Mouse (Mus musculus) T-helper 2 cell (primary cell): Measurements from ENCODE around the gene B3galt6.

Experiments
- in situ Hi-C: fragments of 300-600 bp; cut with MboI, MseI; formaldehyde crosslinking; loops from one replicate; pipeline ENCODE4 v1.15.1; 2025; ENCODE audit warnings: high pct_unique_total_duplicates

The B3galt6 gene

GRCm38 (mm10) chr4:155991908-155992230 is 580 bp downstream of the B3galt6 start:
- in situ Hi-C loops = no loop called here

DNA sequence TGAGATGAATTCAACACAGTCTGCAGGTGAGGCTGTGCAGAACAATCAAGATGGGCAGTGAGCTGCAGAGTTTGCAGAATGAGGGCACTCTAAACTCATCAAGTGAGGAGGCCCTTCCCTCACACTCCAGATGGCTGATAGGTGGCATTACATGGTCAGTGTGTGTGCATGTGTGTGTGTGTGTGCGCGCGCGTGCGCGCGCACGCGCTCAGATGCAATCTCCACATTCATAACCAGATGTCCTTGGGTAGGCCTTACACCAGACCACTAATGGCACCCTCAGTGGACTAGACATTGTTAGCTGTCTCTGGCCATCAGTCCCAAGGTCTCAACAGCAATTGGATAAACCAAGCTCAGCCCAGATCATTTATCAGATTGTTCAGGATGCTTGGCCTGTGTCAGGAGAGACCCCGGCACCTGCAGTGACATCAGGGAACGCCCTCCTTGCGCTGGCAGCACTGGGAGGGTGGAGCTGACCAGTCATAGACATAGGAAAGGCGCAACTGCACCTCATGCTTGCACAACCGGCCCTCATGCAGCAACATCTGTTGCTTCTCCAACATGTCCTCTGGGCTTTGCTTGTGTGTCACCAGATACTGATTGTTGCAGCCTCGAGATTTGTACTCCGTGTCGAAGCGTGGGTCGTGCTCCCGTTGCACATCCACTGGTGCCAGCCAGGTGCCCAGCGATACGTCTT is 1.1 kb downstream of the B3galt6 start:
- in situ Hi-C loops = no loop called here

DNA sequence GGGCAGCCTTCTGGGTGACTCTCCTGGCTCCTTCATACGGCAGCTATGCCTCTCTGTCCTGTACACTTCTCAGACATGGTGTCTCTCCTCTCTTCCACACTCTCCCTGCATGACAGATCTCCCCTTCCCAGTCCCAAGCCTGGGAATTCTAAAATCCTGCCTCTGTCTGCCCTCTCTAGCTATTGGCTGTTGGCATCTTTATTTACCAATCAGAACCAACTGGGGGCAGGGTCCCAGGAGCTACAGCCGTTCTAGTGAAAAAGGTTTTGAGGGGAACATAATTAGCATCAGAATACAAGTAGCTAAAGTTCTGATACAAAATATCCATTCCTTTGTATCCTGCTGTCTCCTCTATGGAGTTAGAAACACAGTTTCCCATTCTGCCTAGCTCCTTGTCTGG is 8.7 kb downstream of the B3galt6 start:
- in situ Hi-C loops = no loop called here

- in situ Hi-C loops = no loop called here
These were observed 10.9 kb downstream of the B3galt6 start for GRCm38 (mm10) chr4:155981436-155982082.

DNA sequence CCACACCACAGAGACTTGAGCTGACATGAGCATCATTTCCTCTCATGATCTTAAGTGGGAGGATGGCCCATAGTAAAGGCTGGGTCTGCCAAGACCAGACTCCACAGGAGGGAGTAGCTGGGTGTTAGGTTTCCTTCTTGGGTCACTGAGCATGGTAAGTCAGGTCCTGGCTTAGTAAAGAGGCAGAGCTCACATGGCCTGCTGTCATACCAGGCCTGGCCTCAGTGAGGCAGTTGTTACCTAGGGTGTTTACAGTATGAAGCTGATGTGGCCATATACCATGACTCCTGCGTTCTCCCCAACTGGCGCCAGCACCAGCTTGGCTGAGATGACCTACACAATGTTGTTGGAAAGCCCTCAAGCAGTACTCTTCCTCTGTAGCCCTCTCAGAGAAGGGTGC is 19.2 kb downstream of the B3galt6 start:
- in situ Hi-C loops = loop anchor here (5.0 kb wide), 1 partner anchor 66 kb away; no protein-coding TSS in a partner anchor

DNA sequence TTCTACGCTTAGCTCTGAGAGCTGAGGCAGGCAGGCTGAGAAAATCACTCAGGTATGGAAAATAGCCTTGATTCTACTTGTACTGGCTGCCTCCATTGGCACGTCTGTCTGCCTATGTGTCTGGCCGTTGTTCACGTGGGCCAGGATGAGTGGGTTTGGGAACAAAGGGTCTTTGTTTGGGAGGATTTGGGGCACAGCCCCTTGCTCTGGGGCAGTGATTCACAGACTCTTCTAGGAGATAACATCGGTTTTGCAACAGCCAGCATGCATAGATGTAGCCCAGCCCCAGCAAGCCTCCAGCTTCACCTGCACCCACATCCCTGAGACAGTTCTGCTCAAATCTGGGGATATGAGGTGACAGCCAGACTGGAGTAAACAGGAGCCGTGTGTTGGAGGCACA is 19.8 kb downstream of the B3galt6 start:
- in situ Hi-C loops = loop anchor here (5.0 kb wide), 1 partner anchor 65 kb away; no protein-coding TSS in a partner anchor

DNA sequence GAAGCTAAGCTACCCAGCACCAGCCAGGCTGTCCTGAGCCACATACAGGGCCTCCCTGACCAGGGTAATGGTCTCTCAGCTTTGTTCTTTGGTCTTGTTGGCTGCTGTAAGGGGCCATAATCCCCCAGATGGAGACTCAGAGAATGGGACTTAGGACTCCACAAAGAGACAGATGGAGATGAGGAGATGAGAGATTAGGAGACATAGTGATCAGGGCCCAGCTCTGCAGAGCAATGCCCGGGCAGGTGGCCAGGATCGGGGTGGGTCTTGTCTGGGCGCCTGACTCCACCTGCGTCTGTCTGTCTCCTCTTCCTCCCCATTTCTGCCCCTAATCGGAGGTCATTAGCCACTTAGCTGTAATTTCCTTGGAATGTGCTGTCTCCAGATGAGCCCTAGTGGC is 22.2 kb downstream of the B3galt6 start:
- in situ Hi-C loops = loop anchor here (5.0 kb wide), 1 partner anchor 63 kb away; no protein-coding TSS in a partner anchor

GRCm38 (mm10) chr4:155969043-155969653 is 23.3 kb downstream of the B3galt6 start:
- in situ Hi-C loops = no loop called here

- in situ Hi-C loops = loop anchor here (5.0 kb wide), 1 partner anchor 68 kb away; no protein-coding TSS in a partner anchor
These were observed 28.1 kb downstream of the B3galt6 start for GRCm38 (mm10) chr4:155964396-155964795.

GRCm38 (mm10) chr4:155963106-155963505 is 29.3 kb downstream of the B3galt6 start:
- in situ Hi-C loops = loop anchor here (5.0 kb wide), 1 partner anchor 69 kb away; no protein-coding TSS in a partner anchor

GRCm38 (mm10) chr4:155962167-155962971 is 30.1 kb downstream of the B3galt6 start, which contains the start of gene C1qtnf12:
TSS of gene C1qtnf12 (plus strand) at chr4:155962318.
- in situ Hi-C loops = loop anchor here (5.0 kb wide), 1 partner anchor 70 kb away; no protein-coding TSS in a partner anchor

DNA sequence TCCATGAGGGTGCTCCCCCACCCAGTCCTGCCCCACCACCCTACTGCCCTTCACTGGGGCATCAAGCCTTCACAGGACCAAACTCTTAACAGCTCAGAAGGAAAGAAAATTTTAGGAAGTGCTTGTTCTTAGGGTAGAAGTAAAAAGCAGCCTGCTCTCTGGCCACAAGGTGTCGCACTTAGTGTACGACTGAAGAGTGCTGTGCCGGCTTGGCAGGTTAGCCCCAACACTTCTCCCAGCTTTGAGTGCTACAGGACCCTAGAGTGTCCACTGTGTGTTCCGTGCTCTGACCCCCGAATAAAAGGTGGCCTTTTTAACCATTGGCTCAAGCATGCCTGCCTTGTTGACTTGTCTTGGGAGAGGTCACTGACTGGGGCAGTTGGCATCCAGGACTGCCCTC is 33.2 kb downstream of the B3galt6 start:
- in situ Hi-C loops = no loop called here

- in situ Hi-C loops = no loop called here
These were observed 37.0 kb downstream of the B3galt6 start for GRCm38 (mm10) chr4:155955491-155955890.

GRCm38 (mm10) chr4:155947094-155947493 is 45.4 kb downstream of the B3galt6 start:
- in situ Hi-C loops = no loop called here

DNA sequence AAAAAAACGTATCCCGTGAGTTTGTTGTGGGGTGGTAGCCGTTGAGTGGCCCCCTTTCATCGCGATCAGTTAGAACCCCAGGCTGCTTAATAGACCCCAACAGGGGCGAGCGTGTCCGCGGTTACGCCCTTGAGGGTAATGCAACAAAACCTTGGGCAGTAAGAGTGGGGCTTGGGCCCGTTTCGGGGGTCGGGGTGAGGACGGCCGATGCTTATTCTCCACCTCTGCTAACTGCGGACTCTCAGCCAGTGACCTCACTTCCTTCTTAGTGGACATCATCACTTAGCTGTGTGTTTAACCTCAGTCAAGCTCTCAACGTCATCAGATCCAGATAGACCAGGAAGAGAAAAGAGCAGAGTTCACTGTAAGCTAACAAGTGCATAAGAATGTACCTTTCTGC is 48.2 kb downstream of the B3galt6 start:
- in situ Hi-C loops = no loop called here

- in situ Hi-C loops = no loop called here
These were observed 48.8 kb downstream of the B3galt6 start, which contains the start of gene Ube2j2 for GRCm38 (mm10) chr4:155943534-155944249. TSS of gene Ube2j2 (plus strand) at chr4:155943831.

DNA sequence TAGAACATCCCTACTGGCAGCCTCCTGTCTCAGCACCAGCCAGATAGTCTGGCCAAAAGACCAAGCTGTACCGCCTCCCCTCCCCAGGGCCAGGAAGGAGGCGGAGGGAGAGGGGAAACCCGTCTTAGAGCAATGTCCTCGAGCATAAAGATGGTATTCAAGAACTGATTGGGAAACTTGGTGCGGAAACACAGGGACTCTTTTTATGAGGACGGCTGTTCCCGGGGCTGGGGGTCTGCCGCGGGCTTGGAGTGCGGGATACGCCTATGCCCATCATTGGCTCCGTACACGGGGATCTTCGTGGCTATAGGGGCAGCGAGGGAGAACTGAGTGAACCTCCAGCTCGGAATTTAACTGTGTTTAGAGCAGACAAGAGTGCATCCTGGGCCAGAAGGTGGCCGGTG is 49.4 kb downstream of the B3galt6 start:
- in situ Hi-C loops = no loop called here
